Comparison of ENCODE assay signal across 16 mouse cellular contexts in genomic region chr7:110624961-110625360, GRCm38 (mm10). TPM values are rescaled to one million over a fixed set of nuclear protein-coding genes. Genes with fewer than 3 reads are reported as not detected.
DNase-seq lines count a peak whose midpoint lies in the region; ATAC-seq lines count a peak whose summit lies in the region.
"Had no signal": no experiment of that assay in that cellular context is flagged by ENCODE, and none has a peak within 500 bp of the region (broad histone marks: within the 10 kb centered on the region; RNA-seq: fewer than 3 reads in every experiment).

No protein-coding gene starts in this region.

- peak overlapping the region; percentile 32; the same call in 1 of the 2 replicates for H3K4me2 ChIP-seq in heart, embryonic 14.5 days (ENCODE audit: low read length)
- H3K4me2 ChIP-seq: midbrain, embryonic 12.5 days; neural tube, embryonic 12.5 days had no signal

- H3K9me3 ChIP-seq in heart, embryonic 14.5 days (ENCODE audit: control insufficient read depth, low read length) = no peaks in the 10 kb centered on the region
- no peaks in the 10 kb centered on the region for H3K9me3 ChIP-seq in heart, embryonic 10.5 days
- H3K9me3 ChIP-seq: midbrain, embryonic 12.5 days; neural tube, embryonic 12.5 days had no signal

- no peak for ATAC-seq in heart, embryonic 14.5 days (ENCODE audit: insufficient number of reproducible peaks, insufficient read depth, low FRiP score, low read depth)
- ATAC-seq in erythroid progenitor cell, adult 5-6 weeks (replicated peaks; ENCODE audit: low FRiP score, poor library complexity, severe bottlenecking) = no peak

- peaks cover 14% of the 10 kb centered on the region; the same call in 1 of the 2 replicates for H3K27me3 ChIP-seq in heart, embryonic 14.5 days (ENCODE audit: control insufficient read depth, insufficient read depth, low read length)
- H3K27me3 ChIP-seq in heart, embryonic 10.5 days (ENCODE audit: insufficient read depth, poor library complexity, severe bottlenecking) = peaks cover 62% of the 10 kb centered on the region

- DNase-seq in heart, embryonic 10.5 days (ENCODE audit: low spot score) = no peak
- DNase-seq in 3T3-L1 (ENCODE audit: low read depth, low spot score) = peak; percentile 78
- DNase-seq in NIH3T3 (ENCODE audit: low read depth) = peak; percentile 64
- DNase-seq in lung, postnatal 14 days = peak; percentile 70
- DNase-seq in liver = no peak
- no peak for DNase-seq in retina, postnatal 1 day
- DNase-seq: adrenal gland, adult 2 months; cerebellum, adult 9-11 months; heart, postnatal 10 days; thymus, adult 18-20 months had no signal

- peaks cover 27 to 35% of the 10 kb centered on the region in 2 experiments for H3K4me1 ChIP-seq in heart, embryonic 14.5 days (ENCODE audit: control insufficient read depth in 2 of 2, insufficient read depth in 2 of 2, low read length in 2 of 2)
- H3K4me1 ChIP-seq in heart, embryonic 10.5 days = peaks cover 46% of the 10 kb centered on the region

- H3K9ac ChIP-seq in heart, embryonic 14.5 days (ENCODE audit: low read length) = no peak overlapping the region
- H3K9ac ChIP-seq: liver, embryonic 14.5 days; midbrain, embryonic 12.5 days; neural tube, embryonic 12.5 days had no signal

- WGBS in heart, embryonic 14.5 days = 62% methylated on average over 13 of the region's 13 CpGs
- WGBS in heart, embryonic 10.5 days = 81% methylated on average over 13 of the region's 13 CpGs

- H3K36me3 ChIP-seq in heart, embryonic 14.5 days (ENCODE audit: control insufficient read depth, insufficient read depth, low read length) = no peaks in the 10 kb centered on the region
- no peaks in the 10 kb centered on the region for H3K36me3 ChIP-seq in heart, embryonic 10.5 days
- H3K36me3 ChIP-seq: midbrain, embryonic 12.5 days; neural tube, embryonic 12.5 days had no signal

- H3K4me3 ChIP-seq in heart, embryonic 14.5 days (ENCODE audit: control insufficient read depth in 1 of 2, insufficient read depth in 1 of 2, low read depth in 1 of 2, low read length in 2 of 2) = no peak overlapping the region
- no peak overlapping the region for H3K4me3 ChIP-seq in heart, embryonic 10.5 days
- H3K4me3 ChIP-seq: layer of hippocampus, adult 2 months; midbrain, embryonic 12.5 days; neural tube, embryonic 12.5 days had no signal

- H3K27ac ChIP-seq in heart, embryonic 14.5 days (replicated peaks in 1 of 2; ENCODE audit: control insufficient read depth in 1 of 2, insufficient read depth in 1 of 2, low read depth in 2 of 2, low read length in 2 of 2) = no peak overlapping the region
- no peak overlapping the region for H3K27ac ChIP-seq in heart, embryonic 10.5 days
- H3K27ac ChIP-seq: layer of hippocampus, adult 2 months; liver, embryonic 14.5 days; midbrain, embryonic 12.5 days; neural tube, embryonic 12.5 days had no signal

RNA-seq across cellular contexts. Expression of gene Adm, which starts 2.5 kb away (rescaled TPM):
- polyA plus RNA-seq in heart, embryonic 14.5 days (2014; fragmentation: Nextera tagmentation; extraction: Ambion mirVana) = 13.7 and 15.3 TPM in 2 replicates
- polyA plus RNA-seq in heart, embryonic 10.5 days (2016; fragmentation: Nextera tagmentation; extraction: Ambion mirVana) = 9.3 and 13.1 TPM in 2 replicates
- total RNA-seq in erythroid progenitor cell, adult 5-6 weeks (2015; ENCODE audit: low replicate concordance) = not detected in 2 replicates
- total RNA-seq in erythroid progenitor cell, adult 5-6 weeks (2017; ENCODE audit: low replicate concordance) = not detected in 2 replicates

RNA-seq across cellular contexts. Expression of gene Sbf2, which starts 10.2 kb away (rescaled TPM):
- 37.1 and 38.4 TPM in 2 replicates for polyA plus RNA-seq in heart, embryonic 14.5 days (2014; fragmentation: Nextera tagmentation; extraction: Ambion mirVana)
- polyA plus RNA-seq in heart, embryonic 10.5 days (2016; fragmentation: Nextera tagmentation; extraction: Ambion mirVana) = 28.6 and 33.4 TPM in 2 replicates
- 10.9 and 15.5 TPM in 2 replicates for total RNA-seq in erythroid progenitor cell, adult 5-6 weeks (2015; ENCODE audit: low replicate concordance)
- total RNA-seq in erythroid progenitor cell, adult 5-6 weeks (2017; ENCODE audit: low replicate concordance) = 0.38 and 4.1 TPM in 2 replicates

Comparison
In these comparisons a context has a peak if more than half of its experiments do, and no peak if none do; other contexts are left out.
1. DNase-seq: peak in 3T3-L1 (single experiment), NIH3T3 (single experiment) and lung, postnatal 14 days (single experiment); none in heart, embryonic 10.5 days (single experiment), liver (single experiment) and retina, postnatal 1 day (single experiment).